Mouse (Mus musculus) embryonic facial prominence, embryonic 14.5 days (tissue): Measurements from ENCODE around the gene Kctd6. TPM values are rescaled to one million over a fixed set of nuclear protein-coding genes. Genes with fewer than 3 reads are reported as not detected.

ENCODE experiments used
- ATAC-seq: fragments of 200-750 bp; cut with Nextera tagmentation; 2 replicates; pipeline ENCODE4 v1.8.0; 2017; ENCODE audit warnings: low read depth, moderate number of reproducible peaks, moderate TSS enrichment
- DNase-seq: peaks from one replicate; pipeline ENCODE4 v3.0.0-alpha.2; 2015; ENCODE audit warnings: low spot score
- H3K27ac ChIP-seq: fragments of 300-500 bp; sonication (generic); replicated peaks from 2 replicates; pipeline ENCODE4 v1.5.1; 2014; ENCODE audit warnings: low read depth, mild to moderate bottlenecking, low read length, moderate library complexity
- H3K27me3 ChIP-seq: fragments of 300-500 bp; sonication (generic); replicated peaks from 2 replicates; pipeline ENCODE4 v1.6.1; 2014; ENCODE audit warnings: low read length; ENCODE audit not compliant: control insufficient read depth, insufficient read depth
- H3K36me3 ChIP-seq: fragments of 300-500 bp; sonication (generic); 2 replicates; pipeline ENCODE4 v1.6.1; 2014; ENCODE audit warnings: low read length, mixed read lengths; ENCODE audit not compliant: control insufficient read depth, insufficient read depth
- H3K4me1 ChIP-seq: fragments of 300-500 bp; sonication (generic); 2 replicates; pipeline ENCODE4 v1.6.1; 2014; ENCODE audit warnings: antibody characterized with exemption, low read length; ENCODE audit not compliant: control insufficient read depth, insufficient read depth
- H3K4me2 ChIP-seq: fragments of 300-500 bp; sonication (generic); 2 replicates; pipeline ENCODE4 v1.6.1; 2014; ENCODE audit warnings: low read depth, mild to moderate bottlenecking, low read length, moderate library complexity, mixed read lengths
- H3K4me3 ChIP-seq: fragments of 300-500 bp; sonication (generic); 2 replicates; pipeline ENCODE4 v1.5.1; 2014; ENCODE audit warnings: low read depth, mild to moderate bottlenecking, low read length
- H3K9ac ChIP-seq: fragments of 300-500 bp; sonication (generic); 2 replicates; pipeline ENCODE4 v1.6.1; 2014; ENCODE audit warnings: low read depth, mild to moderate bottlenecking, low read length, moderate library complexity, mixed read lengths
- H3K9me3 ChIP-seq: fragments of 300-500 bp; sonication (generic); 2 replicates; pipeline ENCODE4 v1.6.1; 2016; ENCODE audit warnings: low read length; ENCODE audit not compliant: control insufficient read depth
- WGBS: fragments of 180-500 bp; shearing (Covaris S2); extraction: QIAGEN DNeasy Blood & Tissue Kit; methylation state at CpG from one replicate; pipeline ENCODE4 v1.1.7; 2014; 5-methylcytosine and 5-hydroxymethylcytosine counted together
- polyA plus RNA-seq: library from polyadenylated mRNA; unstranded; fragments of >200 nt; fragmentation: Nextera tagmentation; extraction: Ambion mirVana; gene quantifications from 2 replicates; pipeline ENCODE4 v1.2.1, GENCODE M21; 2014

Kctd6 gene
- polyA plus RNA-seq, 1 experiment from 2014 or later: 12.8 TPM

DNA sequence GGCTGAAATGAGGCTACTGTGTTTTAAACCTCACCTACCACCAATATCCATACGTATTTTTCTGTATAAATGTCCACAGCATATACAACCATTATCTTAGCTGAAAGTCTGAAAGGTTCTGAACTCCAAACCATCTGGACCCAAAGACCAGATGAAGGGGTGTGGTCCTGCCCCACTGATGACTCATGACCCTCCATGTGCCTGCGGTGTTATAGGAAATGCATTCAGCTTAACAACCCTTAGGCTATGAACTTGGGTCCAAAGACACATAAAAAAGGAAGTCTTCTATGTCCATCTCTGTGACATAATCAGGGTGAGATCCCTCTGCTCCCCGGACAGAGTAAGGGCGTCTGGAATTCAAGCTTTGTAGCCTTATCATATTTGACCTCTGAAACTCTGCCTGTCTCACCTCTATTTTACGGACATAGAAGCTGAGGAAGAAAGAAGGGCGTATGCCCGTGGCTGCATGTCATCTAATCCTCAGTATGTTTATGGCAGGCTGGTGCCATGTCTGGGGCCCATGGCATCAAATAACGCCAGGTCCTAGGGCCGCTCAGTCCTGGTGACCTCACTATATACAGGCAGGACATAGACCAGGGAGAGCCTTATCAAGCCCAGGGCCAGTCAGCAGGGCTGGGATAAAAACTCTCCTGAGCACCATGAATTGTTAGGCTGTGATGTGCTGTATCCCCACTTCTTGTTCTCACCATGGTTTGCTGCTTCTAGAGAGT lies 36.4 kb downstream of the Kctd6 start:
- H3K9ac ChIP-seq: no peak overlapping the region
- 71% methylated on average over 9 of the region's 9 CpGs for WGBS
- H3K4me3 ChIP-seq: no peak overlapping the region
- H3K9me3 ChIP-seq: no peaks in the 10 kb centered on the region
- no peak overlapping the region for H3K27ac ChIP-seq
- no peak for DNase-seq
- H3K36me3 ChIP-seq: no peaks in the 10 kb centered on the region
- H3K27me3 ChIP-seq: no peaks in the 10 kb centered on the region
- no peaks in the 10 kb centered on the region for H3K4me1 ChIP-seq
- no peak overlapping the region for H3K4me2 ChIP-seq
- no peak for ATAC-seq

- no peaks in the 10 kb centered on the region for H3K27me3 ChIP-seq
- no peak for ATAC-seq
- no peaks in the 10 kb centered on the region for H3K9me3 ChIP-seq
- H3K4me3 ChIP-seq: no peak overlapping the region
- no peaks in the 10 kb centered on the region for H3K36me3 ChIP-seq
- WGBS: 87% methylated on average over 8 of the region's 8 CpGs
- H3K27ac ChIP-seq: no peak overlapping the region
- DNase-seq: no peak
- no peak overlapping the region for H3K9ac ChIP-seq
- no peaks in the 10 kb centered on the region for H3K4me1 ChIP-seq
- H3K4me2 ChIP-seq: no peak overlapping the region
Observed at GRCm38 (mm10) chr14:8251330-8251885, 37.5 kb downstream of the Kctd6 start.

- Histone ChIP-seq H3K27ac (no peak overlapping the region), H3K4me2 (no peak overlapping the region), H3K27me3 (no peaks in the 10 kb centered on the region), H3K4me1 (no peaks in the 10 kb centered on the region), H3K4me3 (no peak overlapping the region), H3K36me3 (no peaks in the 10 kb centered on the region), H3K9ac (no peak overlapping the region), H3K9me3 (no peaks in the 10 kb centered on the region)
- peak; percentile 27; the same call in 1 of the 2 replicates for ATAC-seq
- WGBS: 69% methylated on average over 7 of the region's 7 CpGs
- peak; percentile 77 for DNase-seq
Observed at GRCm38 (mm10) chr14:8255076-8255729, 41.3 kb downstream of the Kctd6 start.

DNA sequence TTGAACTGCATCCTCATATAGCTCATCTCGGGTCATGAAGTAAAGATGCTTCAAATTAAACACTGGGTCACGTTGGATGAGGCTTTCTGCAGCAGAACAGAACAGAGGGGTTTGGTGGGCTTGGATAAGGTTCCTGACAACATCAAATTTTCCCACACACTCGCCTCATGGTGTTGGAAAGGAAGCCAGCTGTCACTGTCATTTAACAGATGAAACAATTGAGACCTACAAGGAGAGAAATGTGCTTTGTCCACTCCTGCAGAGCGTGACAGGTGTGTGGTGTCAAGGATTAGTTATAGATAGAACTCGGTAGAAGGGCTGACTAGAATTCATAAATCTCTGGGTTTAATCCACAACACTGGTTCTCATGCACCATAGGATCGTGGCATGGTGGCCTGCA lies 42.1 kb downstream of the Kctd6 start:
- Histone ChIP-seq H3K4me3 (no peak overlapping the region), H3K27me3 (no peaks in the 10 kb centered on the region), H3K9ac (no peak overlapping the region), H3K36me3 (no peaks in the 10 kb centered on the region), H3K9me3 (no peaks in the 10 kb centered on the region), H3K4me2 (no peak overlapping the region), H3K27ac (no peak overlapping the region), H3K4me1 (no peaks in the 10 kb centered on the region)
- DNase-seq (peak; percentile 29), ATAC-seq (no peak)
- WGBS: 69% methylated on average over 6 of the region's 6 CpGs

- no peaks in the 10 kb centered on the region for H3K4me1 ChIP-seq
- no peaks in the 10 kb centered on the region for H3K36me3 ChIP-seq
- H3K9ac ChIP-seq: no peak overlapping the region
- H3K4me3 ChIP-seq: no peak overlapping the region
- DNase-seq: no peak
- no peaks in the 10 kb centered on the region for H3K9me3 ChIP-seq
- H3K4me2 ChIP-seq: no peak overlapping the region
- no peak overlapping the region for H3K27ac ChIP-seq
- no peaks in the 10 kb centered on the region for H3K27me3 ChIP-seq
- 73% methylated on average over 5 of the region's 5 CpGs for WGBS
- no peak for ATAC-seq
Observed at GRCm38 (mm10) chr14:8256881-8257280, 42.9 kb downstream of the Kctd6 start.

GRCm38 (mm10) chr14:8257521-8258334 lies 43.8 kb downstream of the Kctd6 start:
- Histone ChIP-seq H3K9ac (no peak overlapping the region; the same call in 1 of the 2 replicates), H3K4me2 (no peak overlapping the region), H3K4me1 (no peaks in the 10 kb centered on the region), H3K9me3 (no peaks in the 10 kb centered on the region), H3K4me3 (no peak overlapping the region), H3K27ac (no peak overlapping the region), H3K27me3 (no peaks in the 10 kb centered on the region), H3K36me3 (no peaks in the 10 kb centered on the region)
- WGBS: 34% methylated on average over 7 of the region's 7 CpGs
- DNase-seq (no peak), ATAC-seq (no peak)

- H3K4me3 ChIP-seq: no peak overlapping the region
- WGBS: 22% methylated on average over 3 of the region's 3 CpGs
- no peak for ATAC-seq
Observed at GRCm38 (mm10) chr14:8258335-8258627, 44.3 kb downstream of the Kctd6 start.

GRCm38 (mm10) chr14:8258752-8259151 lies 44.8 kb downstream of the Kctd6 start:
- no peak overlapping the region for H3K4me2 ChIP-seq
- DNase-seq (no peak), ATAC-seq (no peak)
- H3K36me3 ChIP-seq: no peaks in the 10 kb centered on the region
- no peak overlapping the region for H3K27ac ChIP-seq
- no peaks in the 10 kb centered on the region for H3K9me3 ChIP-seq
- no peak overlapping the region for H3K4me3 ChIP-seq
- H3K4me1 ChIP-seq: no peaks in the 10 kb centered on the region
- no peaks in the 10 kb centered on the region for H3K27me3 ChIP-seq
- H3K9ac ChIP-seq: no peak overlapping the region
- WGBS: 81% methylated on average over 3 of the region's 3 CpGs

More at GRCm38 (mm10) chr14:8258335-8258627, 44.3 kb downstream of the Kctd6 start:
- no peaks in the 10 kb centered on the region for H3K36me3 ChIP-seq
- no peaks in the 10 kb centered on the region for H3K4me1 ChIP-seq
- H3K27me3 ChIP-seq: no peaks in the 10 kb centered on the region
- no peak overlapping the region for H3K9ac ChIP-seq
- no peak overlapping the region for H3K27ac ChIP-seq
- no peak overlapping the region for H3K4me2 ChIP-seq
- no peak for DNase-seq
- no peaks in the 10 kb centered on the region for H3K9me3 ChIP-seq
